Mouse (Mus musculus) mesoderm, embryonic 11.5 days (tissue): Measurements from ENCODE around the gene Wnt3.
A peak's percentile ranks its signal among the peaks of the same experiment; 100 is the strongest.
"Not testable (repeated sequence)": the region's sequence is repeated elsewhere in the genome, so short reads cannot be mapped to it uniquely, and the experiment has no call there.

Source experiments
- DNase-seq: peaks from one replicate; pipeline ENCODE4 v3.0.0-alpha.2; 2012; ENCODE audit warnings: low read depth, low spot score

The Wnt3 gene

GRCm38 (mm10) chr11:103773387-103774227 is at the start of gene Wnt3:
Gene Wnt3, plus strand, starts transcription at chr11:103774150.
- DNase-seq = peak; percentile 47

- DNase-seq = no peak
Observed at GRCm38 (mm10) chr11:103724331-103724771, 49.6 kb upstream of the Wnt3 start.

- no peak for DNase-seq
Observed at GRCm38 (mm10) chr11:103729282-103729985, 44.5 kb upstream of the Wnt3 start.

GRCm38 (mm10) chr11:103731594-103731993 is 42.4 kb upstream of the Wnt3 start:
- DNase-seq = no peak

GRCm38 (mm10) chr11:103732306-103732705 is 41.6 kb upstream of the Wnt3 start:
- no peak for DNase-seq

- no peak for DNase-seq
Observed at GRCm38 (mm10) chr11:103733069-103733468, 40.9 kb upstream of the Wnt3 start.

GRCm38 (mm10) chr11:103733961-103734360 is 40.0 kb upstream of the Wnt3 start:
- no peak for DNase-seq

- no peak for DNase-seq
Observed at GRCm38 (mm10) chr11:103734411-103735045, 39.4 kb upstream of the Wnt3 start.

GRCm38 (mm10) chr11:103735046-103735781 is 38.7 kb upstream of the Wnt3 start:
- no peak for DNase-seq

- no peak for DNase-seq
Observed at GRCm38 (mm10) chr11:103749306-103750089, 24.5 kb upstream of the Wnt3 start, which contains the start of gene Wnt9b. Gene Wnt9b, minus strand, starts transcription at chr11:103749821.

- no peak for DNase-seq
Observed at GRCm38 (mm10) chr11:103750612-103751011, 23.3 kb upstream of the Wnt3 start.

GRCm38 (mm10) chr11:103758054-103758453 is 15.9 kb upstream of the Wnt3 start:
- DNase-seq = no peak

- DNase-seq = peak; percentile 73
Observed at GRCm38 (mm10) chr11:103758706-103759105, 15.2 kb upstream of the Wnt3 start.

GRCm38 (mm10) chr11:103760101-103760500 is 13.8 kb upstream of the Wnt3 start:
- no peak for DNase-seq

- DNase-seq = not testable (repeated sequence)
Observed at GRCm38 (mm10) chr11:103760891-103761290, 13.1 kb upstream of the Wnt3 start.

GRCm38 (mm10) chr11:103763410-103764163 is 10.4 kb upstream of the Wnt3 start:
- DNase-seq = peak; percentile 86

- DNase-seq = no peak
Observed at GRCm38 (mm10) chr11:103764601-103765000, 9.3 kb upstream of the Wnt3 start.

GRCm38 (mm10) chr11:103765556-103766011 is 8.4 kb upstream of the Wnt3 start:
- peak; percentile 58 for DNase-seq

- DNase-seq = no peak
Observed at GRCm38 (mm10) chr11:103771160-103771817, 2.7 kb upstream of the Wnt3 start.
